ENCODE assay signal across 14 mouse cellular contexts in genomic region chr9:52148831-52149230, GRCm38 (mm10). TPM values are rescaled to one million over a fixed set of nuclear protein-coding genes. Genes with fewer than 3 reads are reported as not detected.
DNase-seq lines count a peak whose midpoint lies in the region; ATAC-seq lines count a peak whose summit lies in the region.
"Had no signal": no experiment of that assay in that cellular context is flagged by ENCODE, and none has a peak within 500 bp of the region (broad histone marks: within the 10 kb centered on the region; RNA-seq: fewer than 3 reads in every experiment).

No protein-coding gene starts in this region.

- H3K4me3 ChIP-seq in kidney, embryonic 15.5 days (replicated peaks): no peak overlapping the region
- peak overlapping the region; percentile 36 for H3K4me3 ChIP-seq in forebrain, embryonic 15.5 days
- H3K4me3 ChIP-seq in limb, embryonic 13.5 days: peak overlapping the region; percentile 16
- H3K4me3 ChIP-seq: myocyte had no signal

- no peaks in the 10 kb centered on the region for H3K9me3 ChIP-seq in kidney, embryonic 15.5 days (replicated peaks)
- H3K9me3 ChIP-seq in forebrain, embryonic 15.5 days: no peaks in the 10 kb centered on the region
- H3K9me3 ChIP-seq in limb, embryonic 13.5 days: no peaks in the 10 kb centered on the region

- no peaks in the 10 kb centered on the region for H3K27me3 ChIP-seq in kidney, embryonic 15.5 days
- H3K27me3 ChIP-seq in forebrain, embryonic 15.5 days: no peaks in the 10 kb centered on the region
- no peaks in the 10 kb centered on the region for H3K27me3 ChIP-seq in limb, embryonic 13.5 days
- H3K27me3 ChIP-seq: CH12.LX had no signal

- no peak for ATAC-seq in kidney, embryonic 15.5 days (replicated peaks; ENCODE audit: low FRiP score)
- no peak; the same call in 1 of the 2 replicates for ATAC-seq in forebrain, embryonic 15.5 days (replicated peaks)
- no peak for ATAC-seq in limb, embryonic 13.5 days (ENCODE audit: low FRiP score, low read depth)

- 0 out of 2 replicates have a peak overlapping the region, but pooled peaks have one; percentile 18 for H3K27ac ChIP-seq in kidney, embryonic 15.5 days
- H3K27ac ChIP-seq in forebrain, embryonic 15.5 days (replicated peaks): peak overlapping the region; percentile 90
- peak overlapping the region; percentile 70; the same call in 1 of the 2 replicates for H3K27ac ChIP-seq in limb, embryonic 13.5 days

- WGBS in kidney, embryonic 15.5 days: 88% methylated on average over 4 of the region's 4 CpGs
- WGBS in forebrain, embryonic 15.5 days: 7% methylated on average over 4 of the region's 4 CpGs
- WGBS in limb, embryonic 13.5 days: 77% methylated on average over 4 of the region's 4 CpGs

- H3K4me2 ChIP-seq in kidney, embryonic 15.5 days: no peak overlapping the region
- H3K4me2 ChIP-seq in forebrain, embryonic 15.5 days (replicated peaks): peak overlapping the region; percentile 44
- peak overlapping the region; percentile 34 for H3K4me2 ChIP-seq in limb, embryonic 13.5 days (replicated peaks)

- H3K9ac ChIP-seq in kidney, embryonic 15.5 days: no peak overlapping the region
- peak overlapping the region; percentile 31 for H3K9ac ChIP-seq in forebrain, embryonic 15.5 days (replicated peaks)
- H3K9ac ChIP-seq in limb, embryonic 13.5 days: no peak overlapping the region

- no peaks in the 10 kb centered on the region for H3K4me1 ChIP-seq in kidney, embryonic 15.5 days
- peaks cover 53% of the 10 kb centered on the region for H3K4me1 ChIP-seq in forebrain, embryonic 15.5 days
- peaks cover 31% of the 10 kb centered on the region for H3K4me1 ChIP-seq in limb, embryonic 13.5 days

- no peak for DNase-seq in kidney, adult 9 months
- no peak for DNase-seq in spleen, postnatal 10 days (ENCODE audit: low spot score in 2 of 2)
- no peak for DNase-seq in urinary bladder, adult 18-20 months (ENCODE audit: low spot score in 2 of 2)
- DNase-seq in cerebellum, postnatal 25 days: no peak
- DNase-seq: cerebellum, adult 9-11 months; heart, postnatal 14 days; kidney, postnatal 14 days; lung, postnatal 10 days; right cerebral cortex, postnatal 14 days had no signal

- no peaks in the 10 kb centered on the region for H3K36me3 ChIP-seq in kidney, embryonic 15.5 days
- H3K36me3 ChIP-seq in forebrain, embryonic 15.5 days: no peaks in the 10 kb centered on the region; the same call in 1 of the 2 replicates
- H3K36me3 ChIP-seq in limb, embryonic 13.5 days: 0 out of 2 replicates have a peak, but pooled peaks cover 4% of the 10 kb centered on the region

RNA-seq across cellular contexts. Expression of gene Zc3h12c, which starts 19.5 kb away (rescaled TPM):
- 3.4 and 3.5 TPM in 2 replicates for polyA plus RNA-seq in kidney, embryonic 15.5 days (2015; fragmentation: Nextera tagmentation; extraction: Ambion mirVana)
- polyA plus RNA-seq in forebrain, embryonic 15.5 days (2015; fragmentation: Nextera tagmentation; extraction: Ambion mirVana): 7.2 TPM in 2 replicates
- polyA plus RNA-seq in limb, embryonic 13.5 days (2015; fragmentation: Nextera tagmentation; extraction: Ambion mirVana): 2.7 and 3.1 TPM in 2 replicates

Comparison
In these comparisons a context has a peak if more than half of its experiments do, and no peak if none do; other contexts are left out.
1. H3K27ac ChIP-seq: peak in every context shown above with its lines; median percentile 90 in forebrain, embryonic 15.5 days; 70 in limb, embryonic 13.5 days; 18 in kidney, embryonic 15.5 days.